Mouse (Mus musculus) embryonic facial prominence, embryonic 11.5 days (tissue): ENCODE results near the gene Mreg. TPM values are rescaled to one million over a fixed set of nuclear protein-coding genes. Genes with fewer than 3 reads are reported as not detected.
A peak's percentile ranks its signal among the peaks of the same experiment; 100 is the strongest.

ENCODE experiments used
- ATAC-seq: fragments of 200-750 bp; cut with Nextera tagmentation; replicated peaks from 2 replicates; pipeline ENCODE4 v1.8.0; 2017; ENCODE audit warnings: low read depth; ENCODE audit not compliant: insufficient number of reproducible peaks, low FRiP score, low TSS enrichment
- DNase-seq: peaks from one replicate; pipeline ENCODE4 v3.0.0-alpha.2; 2015; ENCODE audit warnings: low spot score
- H3K27ac ChIP-seq: fragments of 300-500 bp; sonication (generic); replicated peaks from 2 replicates; pipeline ENCODE4 v1.5.1; 2014; ENCODE audit warnings: mild to moderate bottlenecking, low read depth, low read length, control low read depth
- H3K27me3 ChIP-seq: fragments of 300-500 bp; sonication (generic); 2 replicates; pipeline ENCODE4 v1.6.1; 2014; ENCODE audit warnings: mild to moderate bottlenecking, low read length, moderate library complexity, mixed read lengths; ENCODE audit not compliant: control insufficient read depth, insufficient read depth
- H3K36me3 ChIP-seq: fragments of 300-500 bp; sonication (generic); replicated peaks from 2 replicates; pipeline ENCODE4 v1.6.1; 2014; ENCODE audit warnings: low read depth, mild to moderate bottlenecking, low read length, moderate library complexity, mixed read lengths; ENCODE audit not compliant: control insufficient read depth, insufficient read depth
- H3K4me1 ChIP-seq: fragments of 300-500 bp; sonication (generic); 2 replicates; pipeline ENCODE4 v1.6.1; 2014; ENCODE audit warnings: low read length, mixed read lengths; ENCODE audit not compliant: control insufficient read depth, insufficient read depth
- H3K4me2 ChIP-seq: fragments of 300-500 bp; sonication (generic); 2 replicates; pipeline ENCODE4 v1.6.1; 2014; ENCODE audit warnings: low read depth, mild to moderate bottlenecking, control low read depth, low read length, moderate library complexity
- H3K4me3 ChIP-seq: fragments of 300-500 bp; sonication (generic); 2 replicates; pipeline ENCODE4 v1.5.1; 2014; ENCODE audit warnings: low read depth, low read length, control low read depth
- H3K9ac ChIP-seq: fragments of 300-500 bp; sonication (generic); replicated peaks from 2 replicates; pipeline ENCODE4 v1.6.1; 2014; ENCODE audit warnings: mild to moderate bottlenecking, control low read depth, low read length
- H3K9me3 ChIP-seq: fragments of 300-500 bp; sonication (generic); replicated peaks from 2 replicates; pipeline ENCODE4 v1.6.1; 2016; ENCODE audit warnings: mild to moderate bottlenecking, low read length, inconsistent platforms, mixed read lengths; ENCODE audit not compliant: control insufficient read depth
- WGBS: fragments of 180-500 bp; shearing (Covaris S2); extraction: QIAGEN DNeasy Blood & Tissue Kit; methylation state at CpG from one replicate; pipeline ENCODE4 v1.1.7; 2014; 5-methylcytosine and 5-hydroxymethylcytosine counted together
- polyA plus RNA-seq: library from polyadenylated mRNA; unstranded; fragments of >200 nt; fragmentation: Nextera tagmentation; extraction: Ambion mirVana; gene quantifications from 2 replicates; pipeline ENCODE4 v1.2.1, GENCODE M21; 2014

The Mreg gene
- polyA plus RNA-seq, 1 experiment from 2014 or later: 24.7 TPM

GRCm38 (mm10) chr1:72165723-72166467 lies 46.2 kb downstream of the Mreg start:
- H3K9ac ChIP-seq: no peak overlapping the region
- no peak for DNase-seq
- H3K4me1 ChIP-seq: no peaks in the 10 kb centered on the region
- ATAC-seq: no peak
- H3K4me2 ChIP-seq: no peak overlapping the region
- no peak overlapping the region for H3K4me3 ChIP-seq
- 84% methylated on average over 20 of the region's 20 CpGs for WGBS
- no peaks in the 10 kb centered on the region for H3K27me3 ChIP-seq
- H3K36me3 ChIP-seq: no peaks in the 10 kb centered on the region
- no peak overlapping the region for H3K27ac ChIP-seq
- no peaks in the 10 kb centered on the region for H3K9me3 ChIP-seq

- 0 out of 2 replicates have a peak, but pooled peaks have one; percentile 39 for ATAC-seq
- Histone ChIP-seq H3K4me3 (no peak overlapping the region), H3K27ac (no peak overlapping the region), H3K9ac (no peak overlapping the region), H3K27me3 (no peaks in the 10 kb centered on the region), H3K9me3 (no peaks in the 10 kb centered on the region), H3K4me1 (no peaks in the 10 kb centered on the region), H3K4me2 (no peak overlapping the region), H3K36me3 (no peaks in the 10 kb centered on the region)
- no peak for DNase-seq
- WGBS: 90% methylated on average over 7 of the region's 7 CpGs
These were observed 51.8 kb downstream of the Mreg start for GRCm38 (mm10) chr1:72160321-72160720.

GRCm38 (mm10) chr1:72145041-72145440 lies 67.1 kb downstream of the Mreg start:
- ATAC-seq (no peak), DNase-seq (no peak)
- no peak overlapping the region for H3K9ac ChIP-seq
- no peak overlapping the region for H3K27ac ChIP-seq
- no peaks in the 10 kb centered on the region for H3K9me3 ChIP-seq
- H3K36me3 ChIP-seq: no peaks in the 10 kb centered on the region
- H3K4me1 ChIP-seq: no peaks in the 10 kb centered on the region
- no peak overlapping the region for H3K4me2 ChIP-seq
- H3K27me3 ChIP-seq: no peaks in the 10 kb centered on the region
- no peak overlapping the region for H3K4me3 ChIP-seq

DNA sequence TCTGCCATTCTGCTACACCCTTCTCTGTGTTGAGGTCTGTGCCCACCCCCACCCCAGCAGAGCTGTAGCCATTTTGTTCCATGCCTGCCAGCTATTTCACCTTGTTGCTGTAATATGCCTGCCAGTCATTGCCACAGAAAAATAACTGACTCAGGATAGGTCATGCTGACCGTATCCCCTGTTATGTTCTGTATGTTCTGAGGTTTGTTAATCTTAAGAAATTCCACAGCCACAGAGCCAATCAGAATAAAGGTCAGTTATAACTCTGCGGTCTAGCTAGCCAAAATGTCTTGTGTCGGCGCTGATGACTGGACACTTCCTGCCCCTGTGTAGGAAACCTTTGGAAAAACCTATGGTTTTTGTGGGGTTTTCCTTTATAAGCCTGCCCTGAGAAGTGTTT lies 67.7 kb downstream of the Mreg start:
- Histone ChIP-seq H3K27me3 (no peaks in the 10 kb centered on the region), H3K4me1 (no peaks in the 10 kb centered on the region), H3K9ac (no peak overlapping the region), H3K36me3 (no peaks in the 10 kb centered on the region), H3K9me3 (no peaks in the 10 kb centered on the region), H3K4me3 (no peak overlapping the region), H3K4me2 (no peak overlapping the region), H3K27ac (no peak overlapping the region)
- ATAC-seq (no peak), DNase-seq (no peak)
- WGBS: 80% methylated on average over 4 of the region's 4 CpGs

- peak overlapping the region; percentile 18 for H3K4me3 ChIP-seq
- no peaks in the 10 kb centered on the region for H3K27me3 ChIP-seq
- peak overlapping the region; percentile 39 for H3K4me2 ChIP-seq
- H3K9ac ChIP-seq: peak overlapping the region; percentile 47
- peak; percentile 61 for ATAC-seq
- no peaks in the 10 kb centered on the region for H3K9me3 ChIP-seq
- peak; percentile 89 for DNase-seq
- H3K27ac ChIP-seq: no peak overlapping the region
- WGBS: 7% methylated on average over 11 of the region's 11 CpGs
- H3K4me1 ChIP-seq: no peaks in the 10 kb centered on the region
- no peaks in the 10 kb centered on the region for H3K36me3 ChIP-seq
These were observed 70.1 kb downstream of the Mreg start for GRCm38 (mm10) chr1:72141893-72142480.

- ATAC-seq: no peak
- Histone ChIP-seq H3K4me1 (no peaks in the 10 kb centered on the region), H3K4me3 (no peak overlapping the region), H3K9ac (no peak overlapping the region), H3K9me3 (no peaks in the 10 kb centered on the region), H3K27ac (no peak overlapping the region), H3K27me3 (no peaks in the 10 kb centered on the region), H3K36me3 (no peaks in the 10 kb centered on the region), H3K4me2 (no peak overlapping the region)
- 91% methylated on average over 10 of the region's 10 CpGs for WGBS
- DNase-seq: no peak
These were observed 76.0 kb downstream of the Mreg start for GRCm38 (mm10) chr1:72136101-72136500.

GRCm38 (mm10) chr1:72134534-72134933 lies 77.6 kb downstream of the Mreg start:
- H3K9me3 ChIP-seq: no peaks in the 10 kb centered on the region
- H3K4me1 ChIP-seq: no peaks in the 10 kb centered on the region
- H3K27me3 ChIP-seq: no peaks in the 10 kb centered on the region
- no peak for DNase-seq
- no peaks in the 10 kb centered on the region for H3K36me3 ChIP-seq
- WGBS: 71% methylated on average over 1 of the region's 1 CpGs
- H3K4me2 ChIP-seq: no peak overlapping the region
- no peak overlapping the region for H3K4me3 ChIP-seq
- H3K27ac ChIP-seq: no peak overlapping the region
- ATAC-seq: no peak
- H3K9ac ChIP-seq: no peak overlapping the region

DNA sequence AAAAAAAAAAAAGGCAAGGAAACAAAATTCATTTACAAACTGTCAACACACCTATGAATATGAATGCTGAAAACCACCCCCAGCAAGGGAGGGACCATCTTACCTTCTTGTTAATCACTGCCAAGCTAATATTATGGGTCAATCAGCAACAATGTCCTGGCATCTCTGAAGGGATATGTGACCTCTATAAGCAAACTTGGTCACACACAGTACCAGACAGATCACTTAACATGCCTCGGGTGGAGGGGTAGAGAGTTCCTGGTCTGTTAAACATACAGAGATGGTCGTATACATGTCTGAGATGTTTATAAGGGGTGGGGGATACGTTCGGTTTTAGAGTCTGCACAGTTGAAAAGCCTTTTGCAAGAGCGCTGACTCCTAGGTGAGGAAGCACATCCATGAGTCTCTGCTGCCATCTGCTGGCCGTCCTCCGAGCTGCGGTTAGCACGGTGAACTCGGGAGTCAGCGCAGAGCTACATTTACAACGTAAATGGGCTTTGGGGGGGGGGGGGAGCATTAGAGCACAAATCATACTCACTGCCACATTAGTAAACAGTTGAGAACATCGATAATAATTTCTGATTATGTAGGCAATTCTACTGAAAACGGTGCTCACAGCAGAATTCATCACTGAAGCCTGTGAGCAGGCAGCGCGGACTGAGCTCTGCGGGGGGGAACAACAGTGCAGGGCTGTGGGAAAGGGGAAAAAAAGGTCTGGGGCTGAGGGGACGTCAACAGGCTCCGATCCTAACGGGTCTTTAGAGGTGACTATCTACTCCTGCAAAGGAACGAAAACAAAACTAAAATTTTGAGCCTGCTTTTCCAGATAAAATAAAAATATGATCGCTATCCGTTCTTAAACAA lies 88.4 kb downstream of the Mreg start:
- ATAC-seq: peak; percentile 73
- 34% methylated on average over 23 of the region's 23 CpGs for WGBS
- no peak overlapping the region for H3K9ac ChIP-seq
- H3K4me2 ChIP-seq: no peak overlapping the region
- peak; percentile 93 for DNase-seq
- H3K9me3 ChIP-seq: no peaks in the 10 kb centered on the region
- H3K4me3 ChIP-seq: no peak overlapping the region
- no peaks in the 10 kb centered on the region for H3K36me3 ChIP-seq
- H3K27ac ChIP-seq: no peak overlapping the region
- no peaks in the 10 kb centered on the region for H3K4me1 ChIP-seq
- no peaks in the 10 kb centered on the region for H3K27me3 ChIP-seq
